Mouse (Mus musculus) small intestine, adult 2 months (tissue): ENCODE measurements at regions not wholly inside any gene's neighbourhood (a gene's known extent, or its start where the extent isn't known, plus 50 kb on each side); places are given as distances from the start of the nearest gene placed in this dataset.

Experiments
- CTCF ChIP-seq: fragments of 200-500 bp; IDR thresholded peaks from 2 replicates; pipeline ENCODE4 v1.5.1; 2012; ENCODE audit warnings: low read depth, mild to moderate bottlenecking, control low read depth, inconsistent platforms, low read length, moderate library complexity, mixed read lengths; ENCODE audit not compliant: insufficient replicate concordance, insufficient read length; ENCODE audit errors: extremely low read depth
- POLR2A ChIP-seq: fragments of 200-500 bp; IDR thresholded peaks from 2 replicates; pipeline ENCODE4 v1.6.1; 2012; ENCODE audit warnings: low read depth, mild to moderate bottlenecking, control low read depth, inconsistent platforms, low read length, moderate library complexity

- TF ChIP-seq CTCF (no peak), POLR2A (no peak)
Observed at GRCm38 (mm10) chr9:98726638-98727037, 115.7 kb upstream of the Prr23a1 start.
